Mouse (Mus musculus) left cerebral cortex, adult 8-10 months (tissue): ENCODE data around the gene Necab2. TPM values are rescaled to one million over a fixed set of nuclear protein-coding genes. Genes with fewer than 3 reads are reported as not detected.

Source experiments
- DNase-seq, 2 experiments: peaks; one replicate each; pipeline ENCODE4 v3.0.0; 2022; ENCODE audit warnings: low spot score in 2 of 2
- total RNA-seq, 4 experiments: library from RNA; stranded (reverse); gene quantifications; 2 replicates each; pipeline ENCODE4 v1.2.4; 2022

Gene Necab2
- total RNA-seq, 4 experiments from 2014 or later: 91.8 to 100.0 (median 96.7) TPM

DNA sequence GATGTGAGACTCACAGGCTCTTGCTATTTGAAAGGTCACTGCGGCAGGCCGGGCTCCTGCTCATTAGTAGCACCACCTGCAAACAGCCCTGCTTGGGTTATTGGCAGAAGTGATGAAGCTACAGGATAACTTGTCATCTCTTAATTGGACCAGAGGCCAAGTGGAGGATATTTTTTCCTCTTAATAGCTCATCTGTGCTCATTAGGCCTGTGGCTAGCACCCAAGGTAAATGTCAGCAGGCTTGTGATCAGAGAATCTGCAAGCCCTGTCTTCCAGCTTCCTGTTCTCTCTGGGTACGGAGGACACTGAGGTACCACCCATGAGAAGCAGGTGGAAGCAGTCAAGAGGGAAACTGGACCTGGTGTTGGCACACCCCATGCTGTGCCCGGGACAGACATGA lies 4.6 kb downstream of the Necab2 start:
- DNase-seq: no peak

GRCm38 (mm10) chr8:119452919-119453318 lies 6.4 kb downstream of the Necab2 start:
- DNase-seq: no peak

- DNase-seq: no peak
These were observed 9.5 kb downstream of the Necab2 start for GRCm38 (mm10) chr8:119456045-119456444.

DNA sequence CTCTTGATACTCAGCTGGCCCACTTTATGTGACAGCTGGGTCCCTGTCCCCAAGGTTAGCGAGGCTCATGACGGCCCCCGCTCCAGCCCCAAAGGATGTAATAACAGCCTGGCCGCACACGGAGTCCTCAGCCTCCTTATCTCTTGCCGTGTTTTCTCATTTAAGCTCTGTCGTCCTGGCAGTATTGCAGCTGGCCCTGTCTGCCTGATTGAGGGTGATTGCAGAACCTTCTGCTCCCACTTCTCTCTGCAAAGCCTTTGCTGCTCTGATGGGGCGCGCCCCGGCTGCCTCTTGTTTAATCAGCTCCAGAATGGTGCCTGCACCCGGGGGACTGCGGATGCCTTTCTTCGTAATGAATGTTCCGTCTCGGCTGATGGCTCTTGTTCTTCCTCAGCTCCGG lies 13.2 kb downstream of the Necab2 start:
- DNase-seq: no peak

DNA sequence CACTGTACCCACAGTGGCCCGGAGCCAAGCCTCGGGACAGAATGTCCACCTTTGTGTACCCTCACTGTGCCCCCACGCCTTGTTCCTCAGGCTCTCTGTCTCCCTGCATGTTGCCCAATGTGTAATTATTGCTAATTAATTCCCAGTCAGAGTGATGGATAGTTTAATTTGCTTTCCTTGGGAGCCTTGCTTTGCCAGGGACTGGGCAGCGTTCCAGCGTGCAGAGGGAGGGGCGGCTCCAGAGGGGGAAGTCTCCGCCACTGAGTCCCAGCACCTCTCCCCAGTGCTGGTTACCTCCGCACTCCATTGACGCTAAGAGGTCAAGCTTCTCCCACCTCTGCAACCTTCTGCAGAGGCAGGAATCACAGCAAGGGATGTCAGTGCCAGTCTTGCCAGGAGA lies 14.8 kb downstream of the Necab2 start:
- no peak for DNase-seq

GRCm38 (mm10) chr8:119463709-119464108 lies 17.2 kb downstream of the Necab2 start:
- DNase-seq: peak in 1 of 2 experiments; percentile 30

GRCm38 (mm10) chr8:119466105-119466504 lies 19.6 kb downstream of the Necab2 start:
- DNase-seq: peak in 1 of 2 experiments; percentile 74

DNA sequence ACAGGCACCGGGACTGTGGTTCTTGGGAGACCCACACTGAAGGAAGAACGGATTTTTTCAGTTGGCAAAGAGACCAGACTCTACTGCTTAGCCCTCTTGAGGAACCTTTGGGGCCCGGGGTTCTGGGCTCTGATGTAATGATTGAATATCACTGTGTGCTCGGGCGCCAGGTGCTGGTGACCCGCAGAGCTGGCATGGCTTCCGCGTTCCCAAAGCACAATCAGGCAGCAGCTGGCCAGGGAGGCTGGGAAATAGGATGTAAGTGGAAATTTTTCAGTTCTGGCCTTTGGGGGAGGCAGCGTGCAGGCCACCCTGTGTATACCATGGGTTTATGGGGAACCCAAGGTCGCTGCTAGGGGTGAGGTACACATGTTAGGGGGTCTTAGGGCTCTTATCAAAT lies 20.3 kb downstream of the Necab2 start:
- DNase-seq: no peak

DNA sequence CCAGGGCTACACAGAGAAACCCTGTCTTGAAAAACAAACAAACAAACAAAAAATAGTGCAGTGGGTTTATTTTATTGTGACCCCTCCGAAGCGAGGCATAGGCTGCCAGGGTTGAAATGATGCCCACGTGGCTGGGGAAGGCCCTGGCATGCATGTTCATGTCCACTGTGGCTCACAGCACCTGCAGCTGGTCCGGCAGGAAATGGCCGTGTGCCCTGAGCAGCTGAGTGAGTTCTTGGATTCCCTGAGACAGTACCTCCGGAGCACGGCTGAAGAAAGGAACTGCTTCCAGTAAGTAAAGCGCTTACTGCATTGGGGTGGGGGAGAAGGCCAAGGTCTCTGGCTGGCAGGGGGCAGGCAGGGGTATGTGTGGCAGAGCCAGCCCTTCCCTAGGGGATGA lies 21.6 kb downstream of the Necab2 start:
- DNase-seq: no peak

- DNase-seq: no peak
These were observed 32.2 kb downstream of the Necab2 start for GRCm38 (mm10) chr8:119478684-119479083.

GRCm38 (mm10) chr8:119484145-119484896 lies 37.8 kb downstream of the Necab2 start:
- no peak for DNase-seq

GRCm38 (mm10) chr8:119487093-119487492 lies 40.6 kb downstream of the Necab2 start:
- DNase-seq: no peak

GRCm38 (mm10) chr8:119496848-119497247 lies 50.3 kb downstream of the Necab2 start:
- peak in 1 of 2 experiments; percentile 24 for DNase-seq

GRCm38 (mm10) chr8:119499836-119500235 lies 53.3 kb downstream of the Necab2 start:
- no peak for DNase-seq

DNA sequence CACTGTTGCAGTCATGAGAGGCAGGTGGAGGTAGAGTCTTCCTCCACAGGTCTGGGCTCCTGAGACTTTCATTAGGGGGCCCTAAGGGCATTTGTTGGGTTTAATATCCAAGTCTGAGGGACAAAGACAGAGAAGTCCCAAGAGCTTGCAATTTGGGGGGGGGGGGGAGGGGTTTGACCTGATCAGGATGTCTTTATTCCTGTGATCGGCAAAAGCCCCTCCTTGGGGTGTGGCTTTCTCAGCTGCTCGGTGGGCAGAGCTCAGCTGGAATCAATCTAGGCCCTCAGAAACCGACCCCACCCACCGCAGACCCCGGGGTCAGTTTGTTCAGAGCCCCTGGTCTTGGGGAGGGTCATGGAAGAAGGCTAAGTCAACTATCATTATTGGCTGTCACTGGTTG lies 55.1 kb downstream of the Necab2 start, which contains the start of gene Slc38a8:
TSS of gene Slc38a8 (minus strand) at position 101 of the 400 bp plus-strand sequence.
- DNase-seq: no peak

DNA sequence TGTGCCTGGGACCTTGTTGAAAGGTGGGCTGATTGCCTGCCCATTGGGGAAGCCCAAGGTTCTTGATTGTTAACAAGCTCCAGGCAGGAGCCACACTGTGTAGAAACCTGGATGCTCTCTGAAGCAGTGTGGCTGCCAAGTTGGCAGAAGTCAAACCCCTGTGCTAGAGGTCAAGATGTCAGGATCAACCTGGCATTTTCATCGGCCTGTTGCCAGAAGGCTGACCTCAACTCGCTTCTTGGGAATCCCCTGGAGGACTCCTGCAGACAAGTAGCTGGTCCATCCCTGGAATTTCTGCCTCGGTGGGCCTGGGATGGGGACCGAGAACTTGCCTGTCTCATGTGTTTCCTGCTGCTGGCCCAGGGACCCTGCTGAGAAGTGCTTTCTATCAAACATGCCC lies 55.6 kb downstream of the Necab2 start:
- no peak for DNase-seq

DNA sequence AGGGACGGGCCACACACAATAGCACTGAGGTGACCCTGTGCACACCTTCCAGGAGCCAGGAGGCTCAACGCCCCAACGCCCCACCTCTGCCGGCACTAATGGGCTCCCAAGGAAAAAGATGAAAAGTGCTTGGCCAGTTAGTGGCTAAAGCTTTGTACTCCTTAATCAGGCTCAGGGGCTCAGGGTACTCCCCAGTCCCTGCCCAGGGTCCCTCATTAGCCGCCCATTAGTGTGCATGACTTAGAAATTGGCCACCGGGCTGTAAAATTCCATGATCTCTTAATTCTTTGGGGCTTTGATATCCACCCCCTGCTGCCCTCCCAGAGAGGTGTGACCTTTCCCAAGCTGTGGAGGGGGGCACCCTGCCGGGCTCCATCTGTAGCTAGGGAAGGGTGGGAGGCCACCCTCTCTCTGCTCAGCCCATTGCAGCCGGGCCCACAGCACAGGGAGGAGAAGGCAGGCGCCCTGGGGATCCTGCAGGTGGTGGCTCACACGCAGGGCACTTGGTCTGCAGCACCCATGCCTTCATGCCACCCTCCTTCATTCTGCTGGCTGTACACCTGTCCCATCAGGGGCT lies 56.8 kb downstream of the Necab2 start:
- no peak for DNase-seq

GRCm38 (mm10) chr8:119505488-119505887 lies 59.0 kb downstream of the Necab2 start:
- no peak for DNase-seq

DNA sequence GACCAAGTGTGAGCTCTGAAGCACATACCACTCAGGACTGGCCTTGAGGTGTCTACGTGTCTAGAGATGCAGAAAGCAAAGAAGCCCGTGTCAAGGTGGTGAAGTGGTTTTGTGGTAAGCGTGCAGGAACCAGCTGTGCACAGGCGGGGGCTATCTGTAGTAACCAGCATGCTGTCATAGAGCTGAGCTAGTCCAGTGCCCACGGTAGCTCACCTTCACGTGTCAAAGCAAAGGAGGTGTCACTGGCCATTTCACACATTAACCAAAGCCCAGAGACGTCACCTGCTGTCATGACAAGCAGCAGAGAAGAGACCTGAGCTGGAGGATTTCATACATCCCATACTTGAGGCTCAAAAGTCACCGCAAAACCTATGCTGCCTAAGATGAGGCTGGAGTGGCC lies 59.6 kb downstream of the Necab2 start:
- DNase-seq: no peak

- DNase-seq: no peak
These were observed 64.0 kb downstream of the Necab2 start for GRCm38 (mm10) chr8:119510471-119510870.

- no peak for DNase-seq
These were observed 65.2 kb downstream of the Necab2 start for GRCm38 (mm10) chr8:119511722-119512121.

DNA sequence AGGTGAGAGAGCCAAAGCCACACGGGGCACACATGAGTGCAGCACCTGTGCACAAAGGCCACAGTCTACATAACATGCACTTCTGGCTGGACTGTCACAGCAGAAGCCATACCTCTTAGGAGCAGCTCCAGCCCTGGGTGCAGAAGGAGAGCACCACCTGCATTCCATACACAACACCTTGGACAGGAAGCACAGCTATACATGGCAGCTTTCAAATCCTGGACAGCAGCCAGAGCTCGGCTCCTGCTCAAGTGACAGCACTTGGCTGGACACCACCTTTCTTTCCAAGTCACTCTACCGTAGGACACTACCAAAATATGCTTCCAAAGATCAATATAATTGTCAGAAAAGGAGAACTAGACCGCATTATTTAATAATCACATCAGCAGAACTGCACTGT lies 66.9 kb downstream of the Necab2 start:
- no peak for DNase-seq

- DNase-seq: no peak
These were observed 68.4 kb downstream of the Necab2 start for GRCm38 (mm10) chr8:119514940-119515339.
